Mouse (Mus musculus) erythroblast, embryonic 14.5 days (primary cell): ENCODE measurements around the gene 4933424G06Rik.

Source experiments
- GATA1 ChIP-seq: IDR thresholded peaks from 2 replicates; pipeline ENCODE4 v1.6.1; 2012; ENCODE audit warnings: low read length, inconsistent platforms, mixed read lengths
- TAL1 ChIP-seq: IDR thresholded peaks from 3 replicates; pipeline ENCODE4 v1.6.1; 2012; ENCODE audit warnings: low read length, inconsistent platforms, mixed read lengths

DNA sequence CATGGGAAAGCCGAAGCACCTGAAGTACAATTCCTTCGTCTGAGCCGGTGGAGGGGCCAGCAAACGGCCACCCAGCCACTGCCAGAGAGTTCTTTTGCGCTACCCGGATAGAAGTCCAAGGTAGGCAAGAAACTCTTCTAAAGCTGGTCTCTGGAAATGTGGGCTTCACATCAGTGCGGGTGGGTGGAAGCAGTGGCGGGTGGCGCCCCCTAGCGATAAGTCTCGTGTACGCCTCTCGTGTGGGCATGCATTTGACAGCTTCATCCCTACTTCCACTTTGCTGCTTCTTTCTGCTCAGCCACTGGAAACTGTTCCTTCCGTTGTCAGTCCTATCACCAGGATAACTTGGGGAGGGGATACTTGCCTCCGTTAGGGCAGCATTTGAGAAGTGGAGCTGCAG is 36.5 kb downstream of the 4933424G06Rik start:
- TF ChIP-seq GATA1: no peak
- TF ChIP-seq TAL1: no peak
